Mouse (Mus musculus) liver, postnatal 0 days (tissue): Measurements from ENCODE around the gene Fundc1.
"Not testable (repeated sequence)": the region's sequence is repeated elsewhere in the genome, so short reads cannot be mapped to it uniquely, and the experiment has no call there.

Experiments
- CTCF ChIP-seq: sonication (generic); IDR thresholded peaks from 2 replicates; pipeline ENCODE4 v1.5.1; 2016; ENCODE audit warnings: antibody characterized with exemption, low read depth
- EP300 ChIP-seq: IDR thresholded peaks from 2 replicates; pipeline ENCODE4 v1.6.1; 2016; ENCODE audit warnings: antibody characterized with exemption, low read depth, mild to moderate bottlenecking

DNA sequence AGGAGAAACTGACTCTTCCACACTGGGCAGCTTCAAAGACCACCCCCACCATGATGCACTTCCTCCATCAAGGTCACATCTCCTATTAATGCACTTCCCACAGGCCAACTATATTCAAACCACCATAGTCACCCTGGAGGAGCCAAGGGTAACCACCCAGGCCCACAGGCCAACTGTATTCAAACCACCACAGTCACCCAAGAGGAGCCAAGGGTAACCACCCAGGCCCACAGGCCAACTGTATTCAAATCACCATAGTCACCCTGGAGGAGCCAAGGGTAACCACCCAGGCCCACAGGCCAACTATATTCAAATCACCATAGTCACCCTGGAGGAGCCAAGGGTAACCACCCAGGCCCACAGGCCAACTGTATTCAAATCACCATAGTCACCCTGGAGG lies 20.5 kb downstream of the Fundc1 start:
- not testable (repeated sequence) for TF ChIP-seq CTCF, EP300
